Mouse (Mus musculus) skeletal muscle tissue, adult 2 months (tissue): ENCODE measurements at regions not wholly inside any gene's neighbourhood (a gene's known extent, or its start where the extent isn't known, plus 50 kb on each side); places are given as distances from the start of the nearest gene placed in this dataset.

Experiments
- DNase-seq: peaks from one replicate; pipeline ENCODE4 v3.0.0-alpha.2; 2012; ENCODE audit warnings: low read depth, low spot score

DNA sequence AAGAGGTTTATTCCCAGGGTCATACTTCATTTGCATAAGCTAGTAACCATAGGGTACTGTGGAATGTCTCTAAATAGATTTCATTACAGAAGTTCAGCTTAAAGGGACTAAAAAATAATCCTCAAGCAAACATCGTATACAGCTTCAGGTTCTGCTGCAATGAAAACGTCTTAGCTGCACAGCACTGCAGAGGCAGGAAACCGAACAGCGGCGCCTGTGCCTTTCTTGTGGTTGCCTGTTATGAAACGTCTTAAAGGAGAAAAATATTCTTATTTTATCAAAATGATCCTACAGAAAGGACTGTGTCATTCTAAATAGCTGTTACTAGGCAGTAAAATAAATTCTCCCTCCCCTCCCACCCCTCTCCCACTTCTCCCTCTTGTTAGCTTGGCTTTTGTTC lies 226.0 kb upstream of the Fam241a start:
- DNase-seq, result no peak

DNA sequence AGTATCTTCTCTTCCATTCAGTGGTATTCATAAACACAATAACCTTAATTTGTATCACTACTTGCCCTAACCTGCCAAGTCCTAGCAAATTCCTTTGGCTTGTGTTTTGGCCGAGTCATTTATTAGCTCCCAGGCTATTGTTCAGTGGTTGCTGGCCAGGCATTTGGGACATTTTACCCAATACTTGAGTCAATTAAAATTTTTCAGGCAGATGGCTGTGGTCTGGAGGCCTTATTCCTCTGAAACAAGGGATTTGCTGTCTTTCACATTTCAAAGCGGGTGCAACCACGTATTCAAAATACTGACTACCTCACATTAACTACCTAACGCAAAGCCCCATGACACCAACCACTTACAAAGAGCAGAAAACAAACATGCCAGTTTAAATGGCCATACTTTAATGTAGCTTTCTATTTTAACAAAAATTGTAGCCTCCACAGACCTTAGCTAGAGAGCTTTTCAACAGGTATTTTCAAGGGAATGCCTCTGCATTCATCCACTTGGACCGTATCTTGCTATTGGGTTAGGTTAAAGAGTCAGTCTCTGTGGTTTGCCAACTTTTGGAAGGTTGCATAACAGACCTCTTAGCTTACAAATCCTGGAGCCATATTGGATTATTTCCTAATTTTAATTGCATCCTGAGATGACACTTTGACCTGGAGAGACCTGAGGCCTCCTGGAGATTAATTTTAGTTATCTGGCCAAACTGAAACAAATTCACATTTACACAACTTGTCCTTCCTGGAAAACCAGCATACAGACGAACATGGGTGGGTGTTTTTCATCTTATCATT lies 224.7 kb upstream of the Fam241a start:
- DNase-seq, result no peak

GRCm38 (mm10) chr3:128113209-128113608 lies 217.1 kb upstream of the Fam241a start:
- no peak for DNase-seq

- DNase-seq, result no peak
These were observed 214.3 kb upstream of the Fam241a start for GRCm38 (mm10) chr3:128110406-128110805.

DNA sequence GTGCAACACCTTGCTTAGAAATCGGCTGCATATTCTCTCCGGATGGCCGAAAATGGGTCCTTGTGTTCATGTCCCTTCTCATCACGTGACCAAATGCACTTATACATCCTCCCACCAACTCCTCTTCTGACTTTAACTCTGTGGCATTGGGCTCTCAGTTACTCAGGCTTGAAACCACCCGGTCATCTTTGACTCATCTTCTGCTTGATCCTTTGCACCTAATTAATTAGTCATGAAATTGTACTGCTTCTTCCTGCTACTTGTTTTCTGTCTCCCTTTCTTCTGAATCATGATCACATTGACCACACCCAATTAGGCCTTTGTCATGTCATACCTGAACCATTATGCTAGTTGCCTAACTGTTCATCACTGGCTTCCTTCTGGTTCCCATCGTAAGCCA lies 208.4 kb upstream of the Fam241a start:
- DNase-seq, result no peak

- DNase-seq, result no peak
These were observed 196.9 kb upstream of the Fam241a start for GRCm38 (mm10) chr3:128093046-128093445.

DNA sequence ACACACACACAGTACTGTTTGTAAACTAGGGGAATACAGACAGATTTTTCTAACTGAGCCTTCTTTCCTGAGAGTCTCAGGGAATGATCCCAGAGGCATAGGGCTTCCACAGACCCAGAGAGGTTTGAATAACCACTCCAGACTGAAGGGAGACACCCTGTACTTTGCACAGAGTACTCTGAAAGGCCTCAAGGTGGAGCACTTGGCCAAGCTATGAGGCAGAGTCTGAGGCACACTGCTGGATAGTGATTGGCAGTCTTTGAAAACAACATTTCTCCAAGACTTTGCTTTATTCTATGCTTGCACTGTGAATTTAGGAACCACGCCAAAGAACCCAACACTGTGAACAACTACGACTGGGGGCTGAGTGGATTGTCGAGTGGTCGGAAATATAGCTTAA lies 192.1 kb upstream of the Fam241a start:
- DNase-seq, result no peak

- DNase-seq, result no peak
These were observed 191.0 kb upstream of the Fam241a start for GRCm38 (mm10) chr3:128087163-128087562.

GRCm38 (mm10) chr3:128082463-128082862 lies 186.3 kb upstream of the Fam241a start:
- DNase-seq, result no peak

- DNase-seq, result no peak
These were observed 185.3 kb upstream of the Fam241a start for GRCm38 (mm10) chr3:128081430-128081829.

DNA sequence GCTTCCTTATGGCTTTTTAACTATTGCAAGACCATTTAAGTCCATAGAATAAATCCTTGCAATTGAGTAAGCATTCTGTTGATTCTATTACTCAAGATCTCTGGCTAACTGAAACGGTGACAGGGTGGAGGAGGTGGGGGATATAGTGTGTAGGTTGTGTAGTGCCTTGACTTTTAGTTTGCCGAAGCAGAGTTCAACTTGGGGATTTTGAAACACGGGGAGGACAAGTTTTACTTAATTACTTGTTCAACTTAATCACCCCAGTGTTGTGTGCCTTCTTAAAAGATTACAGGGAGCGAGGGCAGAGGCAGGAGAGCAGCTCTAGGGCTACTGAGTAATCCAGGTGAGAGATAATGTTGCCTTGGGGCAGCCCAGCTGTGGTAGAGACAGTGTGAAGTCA lies 171.7 kb upstream of the Fam241a start:
- no peak for DNase-seq

DNA sequence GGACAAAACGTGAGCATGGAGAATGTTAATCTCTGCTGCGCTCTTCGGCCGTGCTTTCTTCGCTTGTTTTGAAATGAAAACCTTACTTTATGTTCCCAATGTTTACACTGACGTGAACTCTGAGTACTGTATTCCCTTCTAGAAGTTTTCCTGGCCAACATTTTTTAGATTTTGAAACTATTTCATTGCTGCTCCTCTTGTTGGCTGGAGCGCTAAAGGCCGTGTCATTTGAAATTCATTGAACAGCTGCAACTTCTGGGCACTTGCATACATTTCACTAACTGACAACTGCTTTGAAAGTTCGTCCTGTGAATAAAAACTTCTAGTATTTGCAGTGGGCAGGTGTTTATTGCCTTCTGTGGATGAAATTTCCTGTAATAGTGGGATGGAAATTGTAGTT lies 157.9 kb upstream of the Fam241a start:
- DNase-seq, result no peak

DNA sequence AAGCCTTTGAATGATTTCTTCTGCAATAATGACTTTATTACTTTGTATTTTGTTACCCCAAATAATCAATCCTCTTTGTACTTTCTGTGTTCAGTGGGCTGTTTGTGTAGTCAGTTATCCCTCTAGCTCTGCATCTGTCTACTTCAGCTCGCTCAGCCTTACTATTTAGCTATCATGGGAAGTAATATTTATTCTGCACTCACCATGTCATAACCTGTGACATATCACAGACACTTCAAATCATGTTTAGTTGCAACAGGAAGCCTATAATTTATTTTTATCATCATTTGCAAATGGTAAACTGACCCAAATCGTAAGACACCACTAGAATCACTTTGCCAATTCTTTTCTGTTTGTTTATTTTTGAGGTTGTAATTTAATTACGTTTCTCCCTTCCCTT lies 147.6 kb upstream of the Fam241a start:
- DNase-seq, result no peak

DNA sequence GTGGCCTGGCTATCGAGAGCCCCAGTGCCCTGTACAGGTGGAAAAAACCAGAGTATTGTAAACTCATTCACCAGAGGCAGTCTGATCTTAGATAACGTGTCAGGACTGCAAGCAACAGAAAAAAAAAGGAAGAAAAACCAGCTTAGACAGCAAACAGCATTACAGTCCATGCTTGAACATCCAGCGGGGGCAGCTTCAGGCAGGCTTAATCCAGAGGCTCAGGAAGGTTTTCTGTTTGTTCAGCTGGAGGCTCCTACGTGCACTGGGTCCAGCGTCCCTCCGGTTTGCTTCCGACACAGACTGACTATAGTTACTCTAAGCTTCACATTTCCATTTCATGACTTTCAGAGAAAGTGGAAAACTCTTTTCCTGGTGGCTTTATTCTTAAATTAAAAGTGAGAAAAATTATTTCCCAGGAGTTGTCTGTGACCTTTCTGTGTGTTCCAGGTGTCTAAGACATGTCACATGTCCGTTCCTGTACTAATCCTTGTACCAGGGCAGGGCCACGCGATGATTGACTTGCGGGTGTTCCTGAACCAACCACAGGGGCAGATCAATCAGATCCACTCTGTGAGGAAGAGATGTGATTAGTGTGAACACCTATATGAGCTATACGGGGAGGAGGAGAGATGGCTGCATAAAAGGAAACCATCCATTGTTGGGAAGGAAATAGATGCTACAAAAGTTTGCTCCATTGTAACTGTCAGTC lies 144.4 kb upstream of the Fam241a start:
- DNase-seq, result no peak

- DNase-seq, result no peak
These were observed 143.1 kb upstream of the Fam241a start for GRCm38 (mm10) chr3:128039185-128039584.

DNA sequence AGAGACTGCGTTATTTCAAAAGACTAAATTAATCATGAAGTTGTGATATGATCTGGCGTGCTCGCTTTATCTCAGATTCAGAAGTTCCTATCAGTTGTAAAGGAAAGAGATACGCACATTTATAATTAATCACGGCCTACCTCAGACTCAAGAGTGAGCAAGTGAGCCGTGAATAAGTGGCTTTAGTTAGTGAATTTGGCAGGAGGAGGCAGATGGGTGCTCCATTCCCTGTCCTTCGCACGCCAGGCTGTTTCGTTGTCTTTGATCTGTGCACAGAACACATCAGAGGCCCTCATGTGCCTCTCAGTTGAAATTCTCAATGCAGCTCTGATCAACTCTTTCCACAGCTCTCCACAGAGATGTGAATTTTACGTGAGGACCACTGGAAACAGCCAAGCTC lies 140.4 kb upstream of the Fam241a start:
- DNase-seq, result no peak

- no peak for DNase-seq
These were observed 134.2 kb upstream of the Fam241a start for GRCm38 (mm10) chr3:128030352-128030751.

DNA sequence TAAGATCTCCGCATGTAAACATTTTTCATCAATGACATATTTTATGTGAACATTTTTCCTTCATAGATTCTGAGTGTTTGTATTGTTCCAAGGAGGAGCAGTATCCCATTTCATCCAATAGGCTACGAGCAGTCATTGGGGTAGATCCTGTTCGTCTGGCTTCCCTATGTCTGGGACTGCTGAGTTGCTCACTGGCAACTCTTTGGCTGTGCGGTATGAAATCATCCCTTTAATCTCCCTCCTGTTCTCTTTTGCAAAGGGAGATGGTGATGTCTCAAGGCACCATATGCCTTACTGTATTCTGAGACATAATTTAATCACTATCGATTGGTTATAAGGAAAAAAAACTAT lies 133.4 kb upstream of the Fam241a start:
- DNase-seq, result no peak

- DNase-seq, result no peak
These were observed 132.9 kb upstream of the Fam241a start for GRCm38 (mm10) chr3:128028856-128029564.

- DNase-seq, result no peak
These were observed 128.7 kb upstream of the Fam241a start for GRCm38 (mm10) chr3:128024856-128025255.

DNA sequence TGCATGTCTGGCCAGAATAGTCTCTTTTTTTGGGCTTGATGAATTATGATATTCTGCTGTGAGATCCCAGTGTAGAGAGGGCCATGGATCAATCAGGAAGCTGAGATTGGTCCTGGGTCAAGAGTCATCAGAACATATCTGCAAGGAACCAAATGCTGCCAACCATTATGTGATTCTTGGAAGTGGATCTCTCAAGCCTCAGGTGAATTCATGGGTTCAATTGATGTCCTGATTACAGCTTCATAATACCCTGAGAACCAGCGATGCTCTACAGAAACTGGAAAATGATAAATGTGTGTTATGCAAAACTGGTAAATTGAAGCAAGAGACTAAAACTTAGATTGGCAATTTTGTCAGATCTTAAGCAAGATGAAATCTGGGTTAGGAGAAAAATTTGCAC lies 118.8 kb upstream of the Fam241a start:
- no peak for DNase-seq

DNA sequence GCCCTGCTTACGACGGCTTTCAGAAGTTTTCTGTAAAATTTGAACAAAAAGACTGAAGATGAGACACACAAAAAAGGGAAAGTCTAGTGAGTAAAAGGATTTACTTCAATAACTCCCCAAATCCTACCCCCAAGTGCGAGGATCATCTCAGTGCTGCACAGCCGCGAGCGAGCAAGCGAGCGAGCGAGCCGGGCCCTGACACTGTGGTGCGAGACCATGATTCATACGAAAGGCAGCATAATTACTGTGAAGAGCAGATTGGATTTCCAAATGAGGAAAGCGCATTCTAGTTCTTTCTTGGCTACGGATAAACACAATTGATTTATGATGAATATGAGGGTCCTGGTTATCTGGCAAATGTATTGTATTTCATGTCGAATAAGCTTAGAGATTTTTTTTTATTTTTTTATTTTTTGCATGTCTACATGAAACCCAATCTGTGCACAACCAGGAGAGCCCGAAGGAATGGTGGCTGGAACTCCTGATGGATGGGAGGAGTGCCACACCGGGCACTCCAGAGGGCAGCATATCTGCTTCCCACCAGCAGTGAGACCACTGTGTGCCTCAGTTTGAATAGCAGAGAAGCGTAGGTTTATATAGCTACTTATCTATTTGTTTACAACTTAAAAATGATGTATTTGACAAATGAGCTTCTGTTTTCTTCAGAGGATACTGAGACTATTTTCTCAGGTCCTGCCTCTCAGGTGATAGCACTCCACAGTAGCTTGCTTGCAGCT lies 106.9 kb upstream of the Fam241a start:
- DNase-seq, result no peak
